Mouse (Mus musculus) thymus, postnatal 10 days (tissue): ENCODE measurements around the gene Ttyh3.

Experiments used
- DNase-seq, 2 experiments: peaks; one replicate each; pipeline ENCODE4 v3.0.0; 2021; ENCODE audit warnings: low spot score in 2 of 2

The Ttyh3 gene

DNA sequence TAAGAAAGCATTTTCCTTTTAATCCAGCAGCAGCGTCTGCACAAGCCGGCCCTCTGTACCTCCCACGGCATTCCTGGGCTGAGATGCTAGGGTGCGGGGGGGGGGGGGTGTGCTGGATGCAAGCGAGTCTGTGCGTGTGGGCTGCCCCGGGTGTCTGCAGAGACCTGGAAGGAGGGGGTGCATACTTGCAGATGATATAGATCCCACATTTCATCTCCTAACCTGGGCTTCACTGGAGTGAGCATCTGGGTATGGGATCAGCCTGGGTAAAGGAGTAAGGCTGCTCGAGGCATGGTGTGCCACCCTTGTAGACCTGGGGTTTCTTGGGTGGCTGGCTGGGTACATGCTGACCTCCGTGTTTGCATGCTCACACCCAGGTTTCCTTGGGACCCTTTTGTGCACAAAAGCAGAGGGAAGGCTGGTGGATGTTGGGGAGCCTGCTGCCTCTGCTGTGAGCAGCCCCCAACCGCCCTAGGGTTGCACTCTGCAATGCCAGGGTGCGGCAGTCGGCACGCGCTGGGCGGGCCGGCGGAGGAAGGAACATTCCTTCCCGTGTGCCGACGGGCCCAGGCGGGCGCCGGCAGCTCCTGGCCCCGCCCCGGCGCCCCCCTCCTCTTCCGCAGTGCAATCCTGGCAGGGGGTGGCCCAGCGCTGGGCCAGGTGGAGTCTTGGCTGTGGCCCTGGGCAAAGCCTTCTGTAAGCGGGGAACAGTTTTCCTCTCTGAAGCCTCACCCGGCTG, 38.4 kb downstream of the Ttyh3 start:
- peak in 1 of 2 experiments; percentile 36 for DNase-seq

DNA sequence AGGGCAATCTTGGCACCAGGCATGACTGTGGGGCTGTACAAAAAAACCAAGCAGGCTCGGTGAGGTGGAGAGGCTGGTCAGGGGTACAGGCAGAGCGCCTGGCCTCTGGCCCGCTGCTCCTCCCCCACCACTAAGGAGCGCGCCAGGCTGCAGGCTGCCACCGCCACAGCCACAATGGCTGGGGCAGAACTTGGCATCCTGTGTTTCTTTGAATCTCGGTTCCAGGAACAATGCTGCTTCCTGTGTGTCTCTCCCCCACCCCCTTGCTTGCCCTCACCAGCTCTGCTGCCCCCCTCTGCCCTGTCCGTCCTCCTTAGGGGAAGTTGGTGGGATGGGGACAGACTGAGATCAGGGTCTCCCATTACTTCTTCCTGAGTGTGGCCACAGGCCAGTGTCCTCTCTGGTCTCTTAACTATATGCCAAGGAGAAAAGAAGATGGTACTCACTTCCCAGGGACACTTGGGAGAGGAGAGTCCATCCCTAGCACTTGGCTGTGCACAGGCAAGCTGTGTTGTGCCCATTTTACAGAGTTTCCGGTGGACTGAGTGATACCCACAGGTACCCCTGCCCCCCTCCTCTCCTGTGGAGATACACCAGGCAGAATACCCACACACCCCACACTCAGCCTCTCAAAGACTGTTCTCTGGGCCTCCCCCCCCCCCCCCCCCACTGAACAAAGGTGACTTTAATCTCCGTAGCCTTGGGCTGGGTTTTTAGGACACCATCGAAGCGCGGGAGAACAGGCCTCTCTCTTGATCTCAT, 39.1 kb downstream of the Ttyh3 start:
- peak in 1 of 2 experiments; percentile 30 for DNase-seq

DNA sequence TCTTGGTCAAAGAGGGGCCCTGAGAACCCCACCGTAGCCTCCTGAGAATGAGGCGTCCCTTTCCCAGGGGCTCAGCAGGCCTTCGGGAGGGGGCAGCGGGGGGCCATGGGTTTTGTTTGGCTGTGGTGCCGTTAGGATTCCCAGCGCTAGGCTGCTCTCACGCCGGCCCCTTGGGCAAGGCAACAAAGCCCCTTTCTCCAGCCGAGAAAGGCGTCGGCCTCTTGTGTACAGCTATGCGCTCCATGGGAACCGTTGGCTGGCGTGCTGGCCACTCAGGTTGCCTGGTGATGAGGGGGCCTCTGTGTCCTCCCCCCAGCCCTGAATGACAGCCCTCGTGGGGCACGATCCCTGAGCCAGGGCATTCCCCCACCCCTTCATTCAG, 40.2 kb downstream of the Ttyh3 start:
- no peak for DNase-seq

DNA sequence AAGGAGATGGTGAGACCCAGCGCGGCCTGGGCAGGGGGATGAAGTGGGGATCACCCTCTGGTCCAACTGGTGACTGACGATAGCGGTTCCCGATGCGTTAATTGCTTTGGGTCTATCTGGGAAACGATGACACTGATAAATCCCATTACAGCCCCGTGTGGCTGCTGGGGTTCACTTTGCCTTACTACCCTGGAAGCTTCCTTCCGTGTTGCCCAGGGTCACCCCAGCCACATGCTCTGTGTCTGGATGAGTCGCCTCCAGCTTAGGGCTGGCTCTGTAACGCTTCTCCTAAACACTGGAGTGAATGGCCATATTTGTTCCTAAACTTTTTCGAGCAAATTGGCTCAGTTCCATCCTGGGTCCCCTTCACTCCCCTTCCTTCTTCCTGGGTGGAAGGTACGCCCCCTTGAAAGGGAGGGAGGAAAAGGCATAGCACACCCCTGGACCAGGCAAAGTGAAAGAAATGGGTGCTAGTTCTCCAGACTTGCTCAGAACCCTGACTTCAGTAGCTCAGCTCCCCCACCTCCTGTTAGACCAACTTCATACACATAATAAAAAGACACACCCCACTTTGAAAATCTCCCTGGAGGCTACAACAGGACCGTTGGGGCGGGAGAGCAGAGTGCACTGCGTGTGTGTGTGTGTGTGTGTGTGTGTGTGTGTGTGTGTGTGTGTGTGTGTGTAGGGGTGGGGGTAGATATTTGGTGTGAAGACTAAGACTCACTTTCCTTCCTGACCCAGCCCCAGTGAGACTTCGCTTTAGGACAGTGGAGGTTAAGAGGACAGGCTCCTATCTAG, 40.8 kb downstream of the Ttyh3 start:
- DNase-seq, result no peak

DNA sequence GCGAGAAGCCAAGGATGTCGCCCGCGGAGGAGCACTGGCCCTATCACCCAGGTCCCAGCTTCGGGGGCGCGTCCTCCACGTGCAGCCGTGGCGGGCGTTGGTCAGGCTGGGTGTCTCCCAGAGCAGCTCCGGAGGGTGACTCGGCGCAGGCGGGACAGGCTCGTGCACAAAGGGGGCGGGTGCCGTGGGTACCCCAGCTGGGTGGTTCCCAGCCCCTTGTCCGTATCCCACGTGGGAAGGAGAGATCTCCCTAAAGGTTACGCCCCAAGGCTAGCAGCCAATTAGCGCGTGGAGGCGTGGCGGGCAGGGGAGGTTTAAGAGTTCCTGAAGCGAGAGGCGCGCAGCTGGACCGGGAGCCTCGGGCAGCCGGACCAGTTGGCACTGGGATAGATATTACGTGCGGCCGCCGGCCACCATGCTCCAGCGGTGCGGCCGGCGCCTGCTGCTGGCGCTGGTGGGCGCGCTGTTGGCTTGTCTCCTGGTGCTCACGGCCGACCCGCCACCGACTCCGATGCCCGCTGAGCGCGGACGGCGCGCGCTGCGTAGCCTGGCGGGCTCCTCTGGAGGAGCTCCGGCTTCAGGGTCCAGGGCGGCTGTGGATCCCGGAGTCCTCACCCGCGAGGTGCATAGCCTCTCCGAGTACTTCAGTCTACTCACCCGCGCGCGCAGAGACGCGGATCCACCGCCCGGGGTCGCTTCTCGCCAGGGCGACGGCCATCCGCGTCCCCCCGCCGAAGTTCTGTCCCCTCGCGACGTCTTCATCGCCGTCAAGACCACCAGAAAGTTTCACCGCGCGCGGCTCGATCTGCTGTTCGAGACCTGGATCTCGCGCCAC, 41.6 kb downstream of the Ttyh3 start, which contains the start of gene Lfng:
Gene Lfng, plus strand, starts transcription at position 320 of the 835 bp plus-strand sequence.
- DNase-seq, result peak; percentile 49 to 50

DNA sequence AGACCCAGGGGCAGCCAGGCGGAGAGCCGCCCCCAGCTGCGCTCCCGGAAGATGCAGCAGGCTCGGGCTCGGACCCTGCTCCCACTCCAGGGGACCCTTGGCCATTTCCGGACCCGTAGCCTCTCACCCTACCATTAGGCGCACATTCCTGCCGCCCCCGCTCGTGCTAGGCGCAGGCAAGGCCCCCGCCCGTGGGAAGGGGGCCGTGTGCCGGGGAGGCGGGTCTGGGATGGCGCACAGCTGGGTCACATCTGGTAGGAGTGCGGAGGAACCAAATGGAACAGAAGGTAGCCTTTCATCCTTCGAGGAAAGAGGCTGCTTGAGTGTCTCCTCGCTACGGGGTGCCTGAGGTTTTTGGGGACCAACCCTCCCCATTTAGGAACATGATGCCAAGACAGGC, 42.4 kb downstream of the Ttyh3 start:
- no peak for DNase-seq

DNA sequence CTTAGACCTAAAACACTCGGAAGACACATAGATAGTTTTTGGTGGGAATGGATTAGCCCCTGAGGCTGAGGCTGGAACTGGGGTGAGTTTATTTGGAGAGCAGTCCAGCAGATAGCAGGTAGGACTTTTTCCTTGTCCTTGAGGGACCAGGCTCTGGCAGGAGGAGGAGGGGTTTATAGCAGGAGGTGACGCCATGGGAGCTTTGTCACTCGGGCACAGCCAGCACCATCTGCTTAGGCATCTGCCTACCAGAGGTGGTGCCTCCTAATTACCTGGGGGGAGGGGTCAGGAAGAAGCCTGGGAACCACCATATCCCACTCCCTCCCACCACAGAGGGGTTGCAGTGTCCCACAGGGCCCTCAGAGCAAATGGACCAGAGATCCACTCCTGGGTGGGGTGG, 43.6 kb downstream of the Ttyh3 start:
- DNase-seq, result no peak

DNA sequence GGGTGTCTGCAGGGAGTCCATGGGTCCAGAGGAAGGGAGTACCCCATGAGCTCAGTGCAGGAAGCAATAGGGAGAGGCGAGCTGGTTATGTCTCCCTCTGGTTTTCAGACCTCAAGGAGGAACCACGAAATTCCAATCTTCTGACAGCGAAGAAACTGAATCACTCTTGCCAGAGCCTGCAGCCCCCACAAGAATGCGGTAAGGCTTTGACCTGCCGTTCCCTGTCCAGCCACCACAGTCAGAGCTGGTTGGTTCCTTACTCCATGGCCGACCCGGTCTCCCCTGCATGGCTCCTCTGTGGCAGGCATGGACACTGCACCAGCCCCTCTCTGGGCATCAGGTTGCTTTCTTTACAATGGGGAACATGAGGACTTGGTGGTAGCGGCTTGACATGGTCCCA, 44.4 kb downstream of the Ttyh3 start:
- DNase-seq, result no peak

DNA sequence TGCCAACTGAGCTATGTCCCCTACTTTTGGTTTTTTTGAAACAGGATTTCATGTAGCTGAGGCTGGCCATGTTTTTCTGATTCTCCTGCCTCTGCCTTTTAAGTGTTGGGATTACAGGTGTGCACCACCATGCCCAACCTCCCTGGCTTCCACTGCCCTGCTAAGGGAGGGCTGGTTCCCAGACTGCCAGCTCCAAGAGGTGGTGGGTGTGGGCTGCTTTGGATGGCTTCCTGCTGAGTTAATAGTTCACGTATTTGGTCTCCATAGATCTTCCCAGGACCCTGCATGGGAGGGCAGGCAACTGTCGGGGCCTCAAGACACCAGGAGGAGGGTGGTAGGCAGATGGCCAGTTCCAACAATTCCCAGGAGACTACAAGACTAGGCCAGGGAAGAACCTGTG, 46.3 kb downstream of the Ttyh3 start:
- no peak for DNase-seq

DNA sequence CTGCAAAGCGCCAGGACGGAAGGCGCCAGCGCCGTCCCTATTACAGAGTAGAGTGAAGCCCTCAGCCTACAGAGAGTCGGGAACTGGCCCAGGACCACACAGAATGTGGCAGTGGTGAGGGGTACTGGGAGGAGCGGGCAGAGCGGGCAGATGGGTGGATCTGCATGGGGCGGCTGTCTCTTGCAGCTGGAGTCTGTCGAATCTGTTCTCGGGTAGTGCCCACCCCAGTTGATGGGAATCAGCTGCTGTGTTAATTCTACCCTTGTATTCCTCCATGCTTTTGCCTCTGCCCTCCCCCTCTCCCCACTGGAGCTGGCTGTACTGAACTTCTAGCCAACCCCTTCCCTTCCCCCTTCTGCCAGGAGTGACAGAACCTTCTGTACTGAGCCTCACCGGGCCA, 47.1 kb downstream of the Ttyh3 start:
- no peak for DNase-seq

DNA sequence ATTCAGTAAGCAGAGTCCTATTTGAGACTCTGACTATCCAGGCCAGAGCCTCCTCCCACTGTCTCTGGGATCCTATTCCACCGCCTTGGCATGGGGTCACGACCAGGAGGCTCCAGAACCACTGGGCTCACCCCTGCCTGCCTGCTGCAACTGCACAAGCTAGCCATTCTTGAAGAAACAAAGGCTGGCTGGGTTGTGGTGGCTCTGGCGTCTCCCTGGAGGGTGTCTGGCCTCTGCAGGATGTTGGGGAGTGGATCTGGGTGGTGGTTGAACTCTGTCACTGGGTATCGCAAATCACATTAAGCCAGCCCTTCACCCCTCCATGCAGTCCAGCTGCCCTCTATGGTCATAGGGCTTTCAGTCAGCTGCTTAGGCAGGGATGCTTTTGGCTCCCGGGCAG, 48.9 kb downstream of the Ttyh3 start:
- DNase-seq, result no peak

DNA sequence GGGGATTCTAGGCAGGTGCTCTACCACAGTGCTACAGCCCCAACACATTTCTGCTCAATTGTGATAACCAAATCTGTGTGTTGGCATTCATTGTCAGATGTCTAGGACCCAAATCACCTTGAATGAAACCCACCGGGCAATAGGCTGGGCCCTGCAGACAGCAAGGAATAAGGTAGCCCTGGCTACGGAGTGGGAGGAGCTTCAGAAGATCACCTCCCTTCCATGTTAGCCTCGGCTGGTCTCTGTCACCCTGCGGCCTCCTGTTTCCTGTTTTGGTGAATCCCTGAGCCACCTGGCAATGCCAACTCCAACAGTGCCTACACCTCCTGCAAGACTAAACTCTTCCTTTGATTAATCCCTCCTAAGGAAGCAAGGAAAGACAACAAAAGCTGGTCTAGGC, 51.0 kb downstream of the Ttyh3 start:
- no peak for DNase-seq

DNA sequence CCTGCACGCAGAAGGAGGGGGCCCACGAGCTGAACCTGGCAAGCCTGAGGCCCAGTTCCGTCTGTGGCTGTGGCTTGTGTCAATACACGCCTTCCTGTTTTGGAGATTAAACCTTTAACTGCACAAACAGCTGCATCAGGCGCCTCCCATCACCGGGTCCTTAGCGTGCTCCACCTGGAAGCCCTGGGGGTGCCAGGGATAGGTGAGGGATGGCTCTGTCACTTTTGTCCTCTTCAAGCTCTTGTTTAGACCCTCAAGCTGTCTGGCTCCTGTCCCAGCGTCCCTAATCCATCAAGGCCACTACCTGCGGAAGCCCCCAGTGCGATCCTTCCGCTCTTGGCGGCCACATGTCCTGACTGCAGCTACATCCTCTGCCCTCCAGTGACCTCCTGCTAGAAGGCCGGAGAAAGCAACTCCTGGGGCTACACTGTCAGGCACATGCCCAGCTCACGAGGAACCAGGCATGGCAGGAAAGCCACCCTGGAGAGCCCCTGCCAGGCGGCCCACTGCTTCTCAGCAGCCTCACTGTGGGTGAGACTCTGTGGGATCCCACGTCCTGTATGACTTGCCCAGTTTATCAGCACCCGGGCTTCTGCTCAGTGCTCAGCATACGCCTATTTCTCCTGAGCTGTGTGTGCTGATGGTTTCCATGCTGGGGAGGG, 51.8 kb downstream of the Ttyh3 start:
- DNase-seq, result peak; percentile 72 to 74

DNA sequence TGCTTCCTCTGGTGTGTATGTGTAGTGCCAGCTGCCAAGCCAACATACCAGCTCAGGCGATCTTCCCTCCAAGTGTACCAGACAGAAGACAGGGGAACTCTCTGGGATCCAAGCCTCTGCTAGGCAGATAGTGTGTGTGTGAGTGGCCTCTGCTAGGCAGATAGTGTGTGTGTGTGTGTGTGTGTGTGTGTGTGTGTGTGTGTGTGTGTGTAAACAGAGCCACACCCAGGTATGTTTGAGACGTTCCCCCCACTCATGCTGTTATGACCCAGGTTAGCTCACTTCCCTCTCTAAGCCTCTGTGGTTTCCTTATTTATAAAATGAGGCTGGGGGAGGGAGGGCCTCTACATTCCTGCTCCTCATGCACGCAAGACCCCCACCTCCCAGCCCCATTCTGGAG, 52.4 kb downstream of the Ttyh3 start:
- no peak for DNase-seq

DNA sequence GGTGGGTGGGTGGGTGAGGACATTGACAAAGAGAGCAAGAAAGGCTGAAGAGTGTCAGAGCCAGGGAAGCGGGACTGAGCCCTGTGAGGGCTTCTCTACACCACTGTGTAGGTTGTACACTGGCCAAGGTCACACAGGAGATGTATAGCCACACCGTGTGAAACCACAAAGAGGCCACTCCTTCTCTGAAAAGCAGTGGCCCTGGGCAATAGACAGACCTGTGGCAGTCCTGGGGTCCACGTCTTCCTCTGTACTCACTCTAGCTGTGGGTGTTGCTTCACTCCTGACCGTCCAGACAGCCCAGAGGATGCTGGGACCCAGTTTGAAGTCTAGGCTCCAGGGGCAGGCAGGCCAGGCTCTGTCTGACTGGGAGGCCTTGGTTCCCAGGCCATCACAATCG, 54.0 kb downstream of the Ttyh3 start:
- no peak for DNase-seq

DNA sequence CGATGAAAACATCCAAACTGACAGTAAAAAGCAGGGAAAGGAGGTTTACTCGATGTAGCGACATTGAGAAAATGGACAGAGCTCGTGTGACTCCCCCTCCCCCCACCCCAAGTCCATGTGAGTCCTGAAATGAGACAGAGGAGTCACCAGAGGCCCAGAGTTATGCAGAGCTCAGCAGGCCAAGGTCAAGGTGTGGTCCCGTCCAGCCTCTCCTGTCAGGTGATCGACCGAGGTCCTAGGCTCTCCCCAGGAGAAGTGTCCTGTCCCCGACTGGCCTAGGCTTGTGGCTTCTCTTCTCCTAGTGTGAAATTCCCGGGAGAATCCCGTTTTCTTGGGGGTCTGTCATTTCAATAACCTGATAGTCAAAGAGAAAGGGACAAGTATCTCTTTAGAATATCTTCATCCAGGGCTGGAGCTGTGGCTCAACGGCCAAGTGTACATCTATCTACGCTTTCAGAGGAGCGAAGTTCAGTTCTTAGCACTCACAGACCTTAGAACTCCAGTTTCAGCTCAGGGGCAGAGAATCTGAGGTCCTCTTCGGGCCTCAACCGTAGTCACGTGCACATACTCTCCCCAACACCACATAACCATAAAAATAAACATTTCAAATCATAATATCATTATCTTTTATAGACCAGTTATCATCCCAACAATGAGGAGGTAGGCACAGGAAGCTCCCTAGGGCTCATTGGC, 59.6 kb downstream of the Ttyh3 start:
- no peak for DNase-seq

DNA sequence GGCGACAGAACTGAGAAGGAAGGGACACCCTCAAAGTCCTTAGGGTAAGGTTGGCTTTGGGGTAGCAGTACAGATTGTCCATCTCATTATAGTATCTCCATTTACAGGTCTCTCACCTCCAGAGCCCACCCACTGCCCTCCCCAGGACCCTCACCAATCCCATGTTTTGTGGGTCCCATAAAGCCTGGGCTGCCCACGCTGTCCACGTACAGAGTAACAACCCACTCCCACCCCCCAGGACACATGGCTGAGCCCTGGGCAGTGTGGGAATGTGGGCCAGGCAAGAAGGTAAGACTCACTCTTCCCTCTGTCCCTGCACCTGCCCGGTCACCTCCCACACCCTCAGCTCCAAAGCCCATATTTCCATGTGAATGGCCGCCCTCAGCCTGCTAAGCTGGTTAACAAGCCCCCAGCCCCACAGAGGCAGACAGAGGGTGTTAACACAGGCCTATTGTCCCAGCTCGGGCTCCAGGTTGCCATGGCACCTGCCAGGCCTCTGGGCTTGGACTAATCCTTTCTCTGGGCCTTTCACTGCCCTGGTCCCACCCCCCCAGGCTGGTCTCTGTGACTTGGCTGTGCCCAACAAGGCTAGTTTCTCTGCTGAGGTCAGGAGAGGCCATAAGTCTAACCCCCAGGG, 65.0 kb downstream of the Ttyh3 start:
- DNase-seq, result no peak

DNA sequence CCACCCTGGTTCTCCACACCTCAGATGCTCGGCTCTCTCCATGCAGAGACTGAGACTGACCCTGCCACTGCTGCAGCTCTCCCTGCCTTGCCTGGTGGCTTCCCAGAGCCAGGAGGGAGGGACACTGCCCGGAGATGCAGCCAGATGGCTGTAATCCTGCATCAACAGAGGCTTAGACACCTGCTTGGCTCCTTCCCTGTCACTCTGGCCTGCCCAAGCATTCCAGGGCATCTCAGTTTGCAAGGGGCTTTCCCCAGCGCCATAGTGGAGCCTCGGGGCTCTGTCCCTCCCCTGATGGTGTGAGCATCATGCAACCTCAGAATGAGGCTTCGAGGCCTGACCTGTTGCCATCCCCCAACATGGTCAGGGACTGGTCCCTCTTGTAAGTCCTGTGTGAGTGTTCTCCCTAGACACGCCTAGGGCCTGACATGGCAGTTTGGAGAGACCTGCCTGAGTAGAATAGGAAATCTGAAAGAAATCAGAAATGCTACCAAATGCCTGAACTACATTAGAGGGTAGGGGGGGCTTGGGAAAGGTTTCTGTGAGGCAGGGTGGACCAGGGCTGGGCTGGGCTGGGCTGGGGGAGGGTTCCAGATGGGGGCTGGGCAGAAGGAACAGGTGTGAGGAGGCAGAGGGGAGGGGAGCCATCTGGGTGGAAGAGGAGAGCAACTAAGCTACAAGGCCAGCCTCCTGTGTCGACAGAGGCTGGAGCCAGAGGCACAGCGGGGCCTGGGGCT, 65.7 kb downstream of the Ttyh3 start:
- DNase-seq, result peak in 1 of 2 experiments; percentile 18

DNA sequence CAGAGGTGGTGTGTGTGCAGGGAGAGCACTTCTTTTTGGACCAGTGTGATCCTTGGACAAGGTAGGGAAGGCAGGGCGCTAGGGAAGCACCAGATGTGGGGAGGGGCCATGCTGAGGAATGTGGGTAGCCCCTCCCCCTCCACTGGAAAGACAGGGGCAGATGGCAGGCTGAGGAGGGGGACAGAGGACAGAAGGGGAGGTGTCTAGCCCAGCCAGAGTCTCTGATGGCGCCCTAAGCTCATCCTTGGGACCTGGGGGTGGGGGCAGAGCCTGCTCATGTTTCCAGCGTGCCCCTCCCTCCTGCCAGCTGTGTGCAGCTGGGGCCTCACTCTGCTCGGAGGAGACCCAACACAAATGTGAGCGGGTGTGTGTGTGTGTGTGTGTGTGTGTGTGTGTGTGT, 67.3 kb downstream of the Ttyh3 start:
- no peak for DNase-seq
